Mouse (Mus musculus) midbrain, embryonic 16.5 days (tissue): Measurements from ENCODE around the gene Chrnb2. TPM values are rescaled to one million over a fixed set of nuclear protein-coding genes. Genes with fewer than 3 reads are reported as not detected.
A peak's percentile ranks its signal among the peaks of the same experiment; 100 is the strongest.

Experiments used
- ATAC-seq: fragments of 200-750 bp; cut with Nextera tagmentation; 2 replicates; pipeline ENCODE4 v1.8.0; 2017; ENCODE audit warnings: moderate TSS enrichment
- H3K27ac ChIP-seq: fragments of 300-500 bp; sonication (generic); 2 replicates; pipeline ENCODE4 v1.5.1; 2014; ENCODE audit warnings: mild to moderate bottlenecking, low read length, mixed read lengths
- H3K27me3 ChIP-seq: fragments of 300-500 bp; sonication (generic); 2 replicates; pipeline ENCODE4 v1.6.1; 2014; ENCODE audit warnings: low read depth, low read length, mixed read lengths; ENCODE audit not compliant: control insufficient read depth, insufficient read depth
- H3K36me3 ChIP-seq: fragments of 300-500 bp; sonication (generic); 2 replicates; pipeline ENCODE4 v1.6.1; 2014; ENCODE audit warnings: mild to moderate bottlenecking, low read length, moderate library complexity, mixed read lengths; ENCODE audit not compliant: control insufficient read depth, insufficient read depth
- H3K4me1 ChIP-seq: fragments of 300-500 bp; sonication (generic); 2 replicates; pipeline ENCODE4 v1.6.1; 2014; ENCODE audit warnings: mild to moderate bottlenecking, low read length, mixed read lengths; ENCODE audit not compliant: control insufficient read depth, insufficient read depth
- H3K4me2 ChIP-seq: fragments of 300-500 bp; sonication (generic); 2 replicates; pipeline ENCODE4 v1.6.1; 2014; ENCODE audit warnings: mild to moderate bottlenecking, low read length, mixed read lengths
- H3K4me3 ChIP-seq: fragments of 300-500 bp; sonication (generic); 2 replicates; pipeline ENCODE4 v1.5.1; 2014; ENCODE audit warnings: low read depth, mild to moderate bottlenecking, low read length, moderate library complexity, mixed read lengths
- H3K9ac ChIP-seq: fragments of 300-500 bp; sonication (generic); 2 replicates; pipeline ENCODE4 v1.6.1; 2014; ENCODE audit warnings: low read depth, low read length, mixed read lengths
- H3K9me3 ChIP-seq: fragments of 300-500 bp; sonication (generic); replicated peaks from 2 replicates; pipeline ENCODE4 v1.6.1; 2014; ENCODE audit warnings: mild to moderate bottlenecking, low read length, mixed read lengths; ENCODE audit not compliant: control insufficient read depth, poor library complexity, severe bottlenecking
- WGBS: fragments of 180-500 bp; shearing (Covaris S2); extraction: QIAGEN DNeasy Blood & Tissue Kit; methylation state at CpG from one replicate; pipeline ENCODE4 v1.1.7; 2014; 5-methylcytosine and 5-hydroxymethylcytosine counted together
- polyA plus RNA-seq: library from polyadenylated mRNA; unstranded; fragments of >200 nt; fragmentation: Nextera tagmentation; extraction: Ambion mirVana; gene quantifications from 2 replicates; pipeline ENCODE4 v1.2.1, GENCODE M21; 2015

The Chrnb2 gene
- polyA plus RNA-seq, 1 experiment from 2014 or later, result 31.5 TPM

- H3K4me3 ChIP-seq, result peak within 1 kb of the TSS; percentile 98
- WGBS, result under 1% methylated on average over 65 of the region's 90 CpGs
- peak within 1 kb of the TSS; percentile 94 for H3K27ac ChIP-seq
- peaks cover 11% of the 10 kb centered on the region; the same call in 1 of the 2 replicates for H3K36me3 ChIP-seq
- peaks cover 34% of the 10 kb centered on the region for H3K4me1 ChIP-seq
- H3K27me3 ChIP-seq, result no peaks in the 10 kb centered on the region
- ATAC-seq, result peak; percentile 95
- peak within 1 kb of the TSS; percentile 97 for H3K9ac ChIP-seq
- peak within 1 kb of the TSS; percentile 93 for H3K4me2 ChIP-seq
- no peaks in the 10 kb centered on the region for H3K9me3 ChIP-seq
Observed at GRCm38 (mm10) chr3:89772968-89773709, 8.7 kb upstream of the Chrnb2 start, which contains the start of gene Ube2q1. Gene Ube2q1 (plus strand): TSS chr3:89773616.

DNA sequence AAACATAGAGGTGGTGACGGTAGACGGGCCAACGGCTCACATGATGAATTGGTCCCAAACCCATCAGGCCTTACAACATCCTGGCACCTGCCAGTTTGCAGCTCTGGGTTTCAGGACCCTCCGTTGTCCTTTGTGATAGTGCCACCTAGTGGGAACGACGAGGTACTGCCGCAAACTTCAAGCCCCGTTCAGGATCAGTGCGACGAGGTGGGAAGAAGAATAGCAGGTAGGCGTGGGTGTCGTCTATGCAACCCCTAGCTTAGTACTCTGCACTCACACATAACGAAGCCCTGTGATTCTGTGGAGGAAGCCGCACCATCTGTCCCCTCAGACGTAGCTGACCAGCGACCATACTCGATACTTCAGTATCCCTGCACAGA lies 8.1 kb upstream of the Chrnb2 start:
- Histone ChIP-seq H3K27me3 (no peaks in the 10 kb centered on the region), H3K4me1 (peaks cover 34% of the 10 kb centered on the region), H3K9ac (peak overlapping the region; percentile 97), H3K36me3 (peaks cover 10% of the 10 kb centered on the region; the same call in 1 of the 2 replicates), H3K9me3 (no peaks in the 10 kb centered on the region), H3K4me3 (peak overlapping the region; percentile 98), H3K4me2 (peak overlapping the region; percentile 93), H3K27ac (peak overlapping the region; percentile 94)
- peak; percentile 83 for ATAC-seq
- WGBS, result 2% methylated on average over 17 of the region's 17 CpGs

GRCm38 (mm10) chr3:89770425-89771002 lies 6.1 kb upstream of the Chrnb2 start:
- H3K27ac ChIP-seq, result no peak overlapping the region
- ATAC-seq, result no peak
- H3K9ac ChIP-seq, result 0 out of 2 replicates have a peak overlapping the region, but pooled peaks have one; percentile 14

DNA sequence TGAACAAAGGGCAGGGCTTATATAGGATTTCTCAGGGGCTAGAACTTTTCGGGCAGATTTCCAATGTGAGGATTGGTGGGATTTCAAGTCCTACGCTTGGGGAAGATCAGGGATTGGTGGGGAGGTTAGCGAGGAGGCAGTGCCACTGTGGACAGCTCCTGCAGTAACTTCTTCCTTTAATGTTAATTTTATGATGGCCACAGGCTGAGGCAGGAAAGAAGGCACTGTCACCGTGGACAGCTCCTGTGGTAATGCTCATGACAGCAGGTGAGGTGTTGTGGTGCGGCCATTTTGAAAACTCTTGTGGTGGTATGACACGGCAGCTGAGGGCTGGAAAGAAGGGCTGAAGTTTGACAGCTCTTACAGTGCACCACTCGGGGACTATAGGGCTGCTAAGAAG lies 5.2 kb upstream of the Chrnb2 start:
- Histone ChIP-seq H3K9me3 (no peaks in the 10 kb centered on the region), H3K27ac (no peak overlapping the region), H3K36me3 (no peaks in the 10 kb centered on the region), H3K4me1 (peaks cover 32% of the 10 kb centered on the region), H3K9ac (no peak overlapping the region), H3K4me2 (no peak overlapping the region), H3K27me3 (no peaks in the 10 kb centered on the region), H3K4me3 (no peak overlapping the region)
- no peak for ATAC-seq
- 79% methylated on average over 7 of the region's 7 CpGs for WGBS

More at GRCm38 (mm10) chr3:89770425-89771002, 6.1 kb upstream of the Chrnb2 start:
- H3K4me1 ChIP-seq, result peaks cover 32% of the 10 kb centered on the region
- no peaks in the 10 kb centered on the region for H3K36me3 ChIP-seq
- no peaks in the 10 kb centered on the region for H3K27me3 ChIP-seq
- no peak overlapping the region for H3K4me2 ChIP-seq
- H3K9me3 ChIP-seq, result no peaks in the 10 kb centered on the region
- H3K4me3 ChIP-seq, result no peak overlapping the region
- 50% methylated on average over 2 of the region's 2 CpGs for WGBS

DNA sequence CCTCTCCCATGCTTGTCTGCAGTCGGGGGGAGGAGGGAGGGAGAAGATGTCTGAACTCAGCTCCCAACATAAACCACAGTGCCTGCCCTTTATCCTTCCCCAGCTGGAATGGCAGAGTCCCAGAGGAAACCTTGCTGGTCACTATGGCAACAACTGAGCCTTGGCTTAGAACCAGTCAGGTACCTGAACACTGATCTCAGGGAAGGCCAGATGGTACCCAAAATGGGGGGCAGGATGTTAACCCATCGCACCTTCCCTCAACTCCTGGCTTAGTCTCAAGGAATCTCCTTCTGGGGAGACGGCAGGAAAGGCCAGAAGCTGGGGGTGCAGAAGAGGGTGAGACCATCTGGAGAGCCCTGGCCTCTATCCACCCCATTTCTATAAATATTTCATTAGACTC lies 4.6 kb downstream of the Chrnb2 start:
- H3K27ac ChIP-seq, result no peak overlapping the region
- no peaks in the 10 kb centered on the region for H3K27me3 ChIP-seq
- H3K4me2 ChIP-seq, result peak overlapping the region; percentile 48
- peaks cover 11% of the 10 kb centered on the region; the same call in 1 of the 2 replicates for H3K36me3 ChIP-seq
- peak overlapping the region; percentile 42 for H3K9ac ChIP-seq
- H3K4me3 ChIP-seq, result peak overlapping the region; percentile 16; the same call in 1 of the 2 replicates
- peaks cover 43% of the 10 kb centered on the region for H3K4me1 ChIP-seq
- no peak for ATAC-seq
- WGBS, result 69% methylated on average over 2 of the region's 3 CpGs
- no peaks in the 10 kb centered on the region for H3K9me3 ChIP-seq

- no peak for ATAC-seq
- Histone ChIP-seq H3K9me3 (no peaks in the 10 kb centered on the region), H3K36me3 (peaks cover 17% of the 10 kb centered on the region), H3K4me2 (no peak overlapping the region), H3K9ac (no peak overlapping the region), H3K27me3 (no peaks in the 10 kb centered on the region), H3K4me3 (no peak overlapping the region), H3K4me1 (peaks cover 34% of the 10 kb centered on the region), H3K27ac (no peak overlapping the region)
- WGBS, result 79% methylated on average over 2 of the region's 2 CpGs
Observed at GRCm38 (mm10) chr3:89757851-89758250, 6.6 kb downstream of the Chrnb2 start.

DNA sequence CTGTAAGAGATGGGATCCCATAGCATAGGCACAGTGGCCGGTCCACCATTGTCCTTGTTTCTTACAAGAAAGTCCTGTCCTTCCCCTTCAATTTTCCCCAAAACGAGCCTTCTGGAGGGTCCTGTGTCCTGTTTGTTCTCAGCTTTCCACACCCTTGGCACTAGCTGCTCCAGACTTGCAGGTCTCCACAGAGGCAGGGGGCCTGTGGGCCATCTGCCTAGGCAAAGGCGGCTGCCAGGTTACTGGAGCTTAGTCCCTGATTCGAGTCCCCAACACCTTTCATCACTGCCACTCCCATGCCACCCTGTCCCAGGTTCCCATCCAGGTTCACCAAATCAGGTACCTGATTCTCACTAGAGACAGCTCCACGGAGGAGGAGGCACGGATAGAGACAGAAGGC lies 9.1 kb downstream of the Chrnb2 start:
- H3K36me3 ChIP-seq, result peaks cover 18% of the 10 kb centered on the region
- H3K4me2 ChIP-seq, result no peak overlapping the region
- peaks cover 28% of the 10 kb centered on the region for H3K4me1 ChIP-seq
- H3K27me3 ChIP-seq, result no peaks in the 10 kb centered on the region
- H3K27ac ChIP-seq, result no peak overlapping the region
- ATAC-seq, result no peak
- H3K9ac ChIP-seq, result no peak overlapping the region
- H3K4me3 ChIP-seq, result no peak overlapping the region
- WGBS, result 85% methylated on average over 6 of the region's 6 CpGs
- no peaks in the 10 kb centered on the region for H3K9me3 ChIP-seq

GRCm38 (mm10) chr3:89752307-89752706 lies 12.1 kb downstream of the Chrnb2 start:
- H3K27me3 ChIP-seq, result no peaks in the 10 kb centered on the region
- no peaks in the 10 kb centered on the region for H3K4me1 ChIP-seq
- no peak overlapping the region for H3K9ac ChIP-seq
- WGBS, result 46% methylated on average over 1 of the region's 1 CpGs
- no peak overlapping the region for H3K27ac ChIP-seq
- no peaks in the 10 kb centered on the region for H3K9me3 ChIP-seq
- no peak overlapping the region for H3K4me3 ChIP-seq
- no peak overlapping the region for H3K4me2 ChIP-seq
- H3K36me3 ChIP-seq, result peaks cover 33% of the 10 kb centered on the region
- peak; percentile 47; the same call in 1 of the 2 replicates for ATAC-seq

DNA sequence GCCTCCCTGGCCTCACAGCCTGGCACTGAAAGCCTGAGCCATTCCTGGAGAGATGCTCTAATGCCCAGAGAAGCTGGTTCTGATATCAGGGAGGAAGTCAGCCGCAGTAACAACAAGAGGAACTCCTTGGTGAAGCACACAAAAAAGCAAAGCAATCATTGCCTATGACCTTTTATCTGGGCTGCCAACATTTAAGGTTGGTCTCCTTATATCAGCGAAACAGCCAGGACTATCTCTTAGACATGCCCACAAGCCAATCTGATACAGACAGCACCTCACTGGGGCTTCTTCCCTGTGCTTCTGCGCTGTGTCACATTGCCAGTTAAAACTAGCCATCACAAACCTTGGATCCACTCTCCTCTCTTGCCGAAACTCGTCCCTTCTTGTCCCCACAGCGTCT lies 25.9 kb downstream of the Chrnb2 start:
- no peak for ATAC-seq
- H3K27me3 ChIP-seq, result no peaks in the 10 kb centered on the region
- WGBS, result 97% methylated on average over 6 of the region's 6 CpGs

More for the DNA sequence above, 25.9 kb downstream of the Chrnb2 start:
- no peak overlapping the region for H3K9ac ChIP-seq
- H3K4me2 ChIP-seq, result no peak overlapping the region
- no peak overlapping the region for H3K4me3 ChIP-seq
- no peaks in the 10 kb centered on the region for H3K4me1 ChIP-seq
- H3K9me3 ChIP-seq, result no peaks in the 10 kb centered on the region
- no peak overlapping the region for H3K27ac ChIP-seq
- H3K36me3 ChIP-seq, result peaks cover 21% of the 10 kb centered on the region
